Mouse (Mus musculus): Measurements from ENCODE around the gene Iscu. TPM values are rescaled to one million over a fixed set of nuclear protein-coding genes. Genes with fewer than 3 reads are reported as not detected.
"Not testable (repeated sequence)": the region's sequence is repeated elsewhere in the genome, so short reads cannot be mapped to it uniquely, and the experiment has no call there.

The Iscu gene
- polyA plus RNA-seq, 1 experiment from 2014 or later = 88.6 TPM

- no peaks in the 10 kb centered on the region for H3K27me3 ChIP-seq (replicated peaks)
- no peak overlapping the region for H3K27ac ChIP-seq (replicated peaks)
- H3K4me3 ChIP-seq (replicated peaks) = no peak overlapping the region
- ATAC-seq (ENCODE audit: low FRiP score) = no peak
- 91% methylated on average over 7 of the region's 7 CpGs for WGBS
- H3K4me1 ChIP-seq = peaks cover 13% of the 10 kb centered on the region
- H3K4me2 ChIP-seq = no peak overlapping the region
- no peaks in the 10 kb centered on the region for H3K9me3 ChIP-seq (replicated peaks)
- H3K9ac ChIP-seq (replicated peaks) = no peak overlapping the region
- peaks cover 50% of the 10 kb centered on the region for H3K36me3 ChIP-seq
These were observed 8.1 kb upstream of the Iscu start for GRCm38 (mm10) chr5:113764426-113764825.

GRCm38 (mm10) chr5:113765641-113766526, 6.7 kb upstream of the Iscu start:
- Histone ChIP-seq H3K9ac (replicated peaks) (no peak overlapping the region), H3K4me1 (peaks cover 26% of the 10 kb centered on the region), H3K27me3 (replicated peaks) (no peaks in the 10 kb centered on the region), H3K4me2 (no peak overlapping the region), H3K27ac (replicated peaks) (no peak overlapping the region), H3K36me3 (peaks cover 37% of the 10 kb centered on the region), H3K9me3 (replicated peaks) (no peaks in the 10 kb centered on the region), H3K4me3 (replicated peaks) (no peak overlapping the region)
- no peak for ATAC-seq (ENCODE audit: low FRiP score)
- 86% methylated on average over 13 of the region's 13 CpGs for WGBS

GRCm38 (mm10) chr5:113768806-113769205, 3.7 kb upstream of the Iscu start:
- 92% methylated on average over 8 of the region's 8 CpGs for WGBS
- ATAC-seq (ENCODE audit: low FRiP score) = no peak

GRCm38 (mm10) chr5:113771213-113772162, 1.1 kb upstream of the Iscu start:
- H3K36me3 ChIP-seq = peaks cover 33% of the 10 kb centered on the region
- H3K4me3 ChIP-seq (replicated peaks) = peak overlapping the region; percentile 99
- under 1% methylated on average over 89 of the region's 97 CpGs for WGBS
- no peaks in the 10 kb centered on the region for H3K27me3 ChIP-seq (replicated peaks)
- H3K4me1 ChIP-seq = peaks cover 38% of the 10 kb centered on the region
- H3K9ac ChIP-seq (replicated peaks) = peak overlapping the region; percentile 83
- peak; percentile 85 for ATAC-seq (ENCODE audit: low FRiP score)
- H3K4me2 ChIP-seq = peak overlapping the region; percentile 92
- H3K9me3 ChIP-seq (replicated peaks) = no peaks in the 10 kb centered on the region
- peak overlapping the region; percentile 100 for H3K27ac ChIP-seq (replicated peaks)

More at GRCm38 (mm10) chr5:113768806-113769205, 3.7 kb upstream of the Iscu start:
- Histone ChIP-seq H3K36me3 (peaks cover 15% of the 10 kb centered on the region), H3K4me2 (no peak overlapping the region), H3K4me3 (replicated peaks) (no peak overlapping the region), H3K27ac (replicated peaks) (no peak overlapping the region), H3K27me3 (replicated peaks) (no peaks in the 10 kb centered on the region), H3K9ac (replicated peaks) (no peak overlapping the region), H3K4me1 (peaks cover 34% of the 10 kb centered on the region), H3K9me3 (replicated peaks) (no peaks in the 10 kb centered on the region)

- WGBS = 2% methylated on average over 30 of the region's 38 CpGs
- Histone ChIP-seq H3K4me3 (replicated peaks) (peak overlapping the region; percentile 99), H3K27me3 (replicated peaks) (no peaks in the 10 kb centered on the region), H3K9ac (replicated peaks) (peak overlapping the region; percentile 67), H3K36me3 (peaks cover 34% of the 10 kb centered on the region), H3K9me3 (replicated peaks) (no peaks in the 10 kb centered on the region), H3K27ac (replicated peaks) (peak overlapping the region; percentile 100), H3K4me2 (peak overlapping the region; percentile 92), H3K4me1 (peaks cover 36% of the 10 kb centered on the region)
- ATAC-seq (ENCODE audit: low FRiP score) = peak; percentile 49
These were observed 464 bp downstream of the Iscu start for GRCm38 (mm10) chr5:113772905-113773519.

- H3K4me1 ChIP-seq = peaks cover 32% of the 10 kb centered on the region
- H3K27ac ChIP-seq (replicated peaks) = no peak overlapping the region; the same call in 1 of the 2 replicates
- peak overlapping the region; percentile 99 for H3K4me3 ChIP-seq (replicated peaks)
- H3K9me3 ChIP-seq (replicated peaks) = no peaks in the 10 kb centered on the region
- no peaks in the 10 kb centered on the region for H3K27me3 ChIP-seq (replicated peaks)
- peak overlapping the region; percentile 92 for H3K4me2 ChIP-seq
- no peak; the same call in 1 of the 2 replicates for ATAC-seq (ENCODE audit: low FRiP score)
- 0% methylated on average over 7 of the region's 7 CpGs for WGBS
- H3K9ac ChIP-seq (replicated peaks) = peak overlapping the region; percentile 67; the same call in 1 of the 2 replicates
- H3K36me3 ChIP-seq = peaks cover 33% of the 10 kb centered on the region
These were observed 1.1 kb downstream of the Iscu start for GRCm38 (mm10) chr5:113773664-113774063.

DNA sequence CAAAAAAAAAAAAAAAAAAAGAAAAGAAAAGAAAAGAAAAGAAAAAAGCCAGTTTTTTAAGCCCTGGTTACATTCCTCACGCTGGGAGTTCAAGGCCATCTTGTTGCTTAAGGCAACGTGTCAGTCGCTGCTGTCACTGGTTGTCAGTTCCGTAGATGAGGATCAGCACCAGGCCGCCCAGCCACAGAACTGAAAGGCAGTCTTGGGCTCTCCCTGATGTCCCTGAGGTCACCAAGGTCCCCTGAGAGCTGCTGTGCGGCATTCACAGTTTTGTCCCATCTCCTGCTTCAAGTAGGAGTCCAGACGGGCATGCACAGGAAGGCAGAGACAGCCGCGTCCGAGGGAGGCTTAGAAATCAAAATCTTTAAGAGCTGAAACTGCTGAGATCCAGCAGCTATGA, 3.0 kb downstream of the Iscu start:
- Histone ChIP-seq H3K27me3 (replicated peaks) (no peaks in the 10 kb centered on the region), H3K4me3 (replicated peaks) (no peak overlapping the region), H3K9me3 (replicated peaks) (no peaks in the 10 kb centered on the region), H3K9ac (replicated peaks) (no peak overlapping the region), H3K36me3 (peaks cover 33% of the 10 kb centered on the region), H3K4me2 (no peak overlapping the region), H3K27ac (replicated peaks) (no peak overlapping the region), H3K4me1 (peaks cover 14% of the 10 kb centered on the region)
- 94% methylated on average over 10 of the region's 10 CpGs for WGBS
- ATAC-seq (ENCODE audit: low FRiP score) = no peak

- Histone ChIP-seq H3K4me2 (no peak overlapping the region), H3K4me3 (replicated peaks) (no peak overlapping the region), H3K4me1 (peaks cover 12% of the 10 kb centered on the region), H3K9ac (replicated peaks) (no peak overlapping the region), H3K27ac (replicated peaks) (no peak overlapping the region), H3K9me3 (replicated peaks) (no peaks in the 10 kb centered on the region), H3K27me3 (replicated peaks) (no peaks in the 10 kb centered on the region), H3K36me3 (peaks cover 33% of the 10 kb centered on the region)
- WGBS = 93% methylated on average over 15 of the region's 15 CpGs
- no peak for ATAC-seq (ENCODE audit: low FRiP score)
These were observed 3.8 kb downstream of the Iscu start for GRCm38 (mm10) chr5:113776128-113776895.

DNA sequence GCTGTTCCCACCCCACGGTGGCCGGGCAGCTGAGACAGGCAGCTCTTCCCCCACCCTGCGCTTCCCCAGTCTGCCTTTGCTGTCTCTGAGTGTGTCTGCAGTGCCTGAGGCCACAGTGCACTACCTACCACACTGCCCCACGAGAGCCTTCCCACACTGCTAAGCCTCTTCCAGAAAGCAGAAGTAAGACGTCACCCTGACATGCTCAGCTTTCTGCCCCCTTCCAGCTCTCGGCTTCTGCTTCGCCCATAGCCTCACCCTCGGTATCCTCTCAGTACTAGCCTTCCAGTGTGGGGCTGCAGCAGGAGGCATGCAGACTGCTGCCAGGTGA, 4.3 kb downstream of the Iscu start:
- H3K4me1 ChIP-seq = peaks cover 12% of the 10 kb centered on the region
- ATAC-seq (ENCODE audit: low FRiP score) = no peak
- no peak overlapping the region for H3K27ac ChIP-seq (replicated peaks)
- H3K9me3 ChIP-seq (replicated peaks) = no peaks in the 10 kb centered on the region
- 93% methylated on average over 8 of the region's 8 CpGs for WGBS
- no peaks in the 10 kb centered on the region for H3K27me3 ChIP-seq (replicated peaks)
- peaks cover 33% of the 10 kb centered on the region for H3K36me3 ChIP-seq
- no peak overlapping the region for H3K4me3 ChIP-seq (replicated peaks)
- no peak overlapping the region for H3K9ac ChIP-seq (replicated peaks)
- no peak overlapping the region for H3K4me2 ChIP-seq

DNA sequence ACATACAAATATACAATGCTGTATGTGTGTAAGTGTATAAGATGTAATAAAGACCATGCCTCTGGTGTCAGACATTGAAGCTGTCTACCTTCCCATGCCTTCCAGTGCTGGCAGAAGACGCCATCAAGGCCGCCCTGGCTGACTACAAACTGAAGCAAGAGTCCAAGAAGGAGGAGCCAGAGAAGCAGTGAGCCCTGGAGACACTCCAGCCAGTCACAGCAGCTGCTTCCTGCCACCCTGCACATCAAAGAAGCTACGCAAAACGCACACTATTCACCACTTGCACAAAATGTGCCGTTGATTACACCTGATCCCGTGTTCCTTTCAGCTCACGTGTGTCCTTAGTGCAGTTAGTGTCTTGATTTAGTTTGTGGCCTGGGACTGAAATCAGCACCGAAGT, 5.2 kb downstream of the Iscu start:
- ATAC-seq (ENCODE audit: low FRiP score); H3K4me2 ChIP-seq; H3K9ac ChIP-seq (replicated peaks); H3K9me3 ChIP-seq (replicated peaks); H3K27me3 ChIP-seq (replicated peaks); H3K27ac ChIP-seq (replicated peaks); H3K4me3 ChIP-seq (replicated peaks): not testable (repeated sequence)
- Histone ChIP-seq H3K36me3 (peaks cover 33% of the 10 kb centered on the region), H3K4me1 (peaks cover 12% of the 10 kb centered on the region)
- 87% methylated on average over 8 of the region's 8 CpGs for WGBS

DNA sequence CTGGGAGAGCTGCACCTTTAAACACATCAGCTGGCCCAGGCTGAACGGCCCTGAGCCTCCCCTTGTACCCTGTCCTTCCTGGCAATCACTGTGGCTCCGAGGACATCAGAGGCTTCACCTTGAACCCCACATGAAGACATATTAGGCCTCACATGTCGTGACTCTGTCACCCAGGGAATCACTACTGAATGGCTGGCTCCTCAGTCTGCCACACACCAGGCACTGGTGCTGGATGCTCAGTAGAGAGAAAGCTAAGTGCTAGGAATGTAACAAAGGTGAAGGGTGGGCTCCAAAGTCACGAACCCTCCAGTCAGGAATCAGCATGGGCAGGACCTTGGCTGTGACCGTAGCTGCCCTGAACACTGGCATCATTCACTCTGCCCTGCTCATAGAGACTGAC, 7.0 kb downstream of the Iscu start:
- Histone ChIP-seq H3K27me3 (replicated peaks) (peaks cover 9% of the 10 kb centered on the region; the same call in 1 of the 2 replicates), H3K36me3 (peaks cover 31% of the 10 kb centered on the region), H3K4me2 (no peak overlapping the region), H3K27ac (replicated peaks) (no peak overlapping the region), H3K4me1 (0 out of 2 replicates have a peak, but pooled peaks cover 2% of the 10 kb centered on the region), H3K9ac (replicated peaks) (no peak overlapping the region), H3K9me3 (replicated peaks) (no peaks in the 10 kb centered on the region), H3K4me3 (replicated peaks) (no peak overlapping the region)
- ATAC-seq (ENCODE audit: low FRiP score) = no peak
- WGBS = 76% methylated on average over 5 of the region's 5 CpGs
